Mouse (Mus musculus): ENCODE results near the gene Map3k11. TPM values are rescaled to one million over a fixed set of nuclear protein-coding genes. Genes with fewer than 3 reads are reported as not detected.
"Not testable (repeated sequence)": the region's sequence is repeated elsewhere in the genome, so short reads cannot be mapped to it uniquely, and the experiment has no call there.

The Map3k11 gene
- polyA plus RNA-seq, 1 experiment from 2014 or later, result 25.7 TPM

DNA sequence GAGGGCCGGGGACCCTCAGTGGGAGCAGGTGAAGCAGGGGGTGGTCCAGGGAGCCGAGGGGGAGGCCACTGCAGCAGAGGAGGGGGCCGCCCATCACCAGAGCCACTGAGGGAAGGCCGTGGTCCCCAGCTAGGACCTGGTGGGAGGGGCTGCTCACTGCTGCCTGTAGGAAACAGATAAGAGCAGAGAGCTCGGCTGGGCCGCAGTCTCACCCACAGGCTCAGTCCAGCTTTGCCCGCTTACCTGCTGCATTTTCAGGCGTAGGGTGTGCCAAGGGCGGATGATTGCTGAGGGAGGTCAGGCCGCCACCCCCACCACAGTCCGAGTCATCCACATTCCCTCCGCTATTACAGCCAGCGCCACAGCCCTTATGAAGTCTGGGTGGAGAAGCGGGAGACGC, 23.1 kb upstream of the Map3k11 start:
- DNase-seq (ENCODE audit: low spot score), result no peak

DNA sequence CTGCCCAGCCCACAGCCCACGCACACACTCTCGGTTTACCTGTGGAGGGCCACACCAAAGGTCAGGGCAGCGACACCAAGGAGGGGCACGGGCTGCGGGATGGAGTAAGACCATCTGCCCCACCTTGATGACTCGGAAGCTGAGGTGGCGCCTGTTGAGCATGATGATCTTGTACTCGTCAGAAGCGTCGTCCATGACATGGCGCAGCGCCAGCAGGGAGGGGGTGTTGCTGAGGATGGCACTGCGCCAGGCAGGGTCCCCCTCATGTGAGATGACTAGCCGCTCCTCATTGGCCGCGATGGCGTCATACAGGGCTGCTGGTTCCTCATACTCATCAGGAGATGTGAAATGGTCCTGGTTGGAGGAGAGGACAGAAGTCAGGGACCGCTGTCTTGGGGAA, 22.2 kb upstream of the Map3k11 start:
- DNase-seq (ENCODE audit: low spot score), result no peak

DNA sequence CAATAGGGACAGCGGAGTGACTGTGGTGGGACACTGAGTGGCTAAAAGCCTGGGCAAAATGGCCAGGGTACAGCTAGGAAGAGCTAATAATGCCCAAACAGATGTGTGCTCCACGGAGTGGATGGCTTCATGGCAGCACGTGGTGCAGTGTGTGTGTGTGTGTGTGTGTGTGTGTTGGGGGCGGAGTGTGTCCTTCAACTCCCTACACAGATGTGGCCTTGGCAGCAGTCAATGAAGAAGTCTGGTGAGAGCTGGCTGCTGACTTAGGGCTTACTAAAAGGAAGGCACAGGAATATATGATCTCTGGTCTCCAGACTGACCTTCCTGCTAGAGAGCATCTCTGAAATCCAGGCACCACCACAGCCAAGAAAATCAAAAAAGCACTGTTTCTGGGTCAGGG, 20.2 kb upstream of the Map3k11 start:
- no peak for DNase-seq (ENCODE audit: low spot score)

DNA sequence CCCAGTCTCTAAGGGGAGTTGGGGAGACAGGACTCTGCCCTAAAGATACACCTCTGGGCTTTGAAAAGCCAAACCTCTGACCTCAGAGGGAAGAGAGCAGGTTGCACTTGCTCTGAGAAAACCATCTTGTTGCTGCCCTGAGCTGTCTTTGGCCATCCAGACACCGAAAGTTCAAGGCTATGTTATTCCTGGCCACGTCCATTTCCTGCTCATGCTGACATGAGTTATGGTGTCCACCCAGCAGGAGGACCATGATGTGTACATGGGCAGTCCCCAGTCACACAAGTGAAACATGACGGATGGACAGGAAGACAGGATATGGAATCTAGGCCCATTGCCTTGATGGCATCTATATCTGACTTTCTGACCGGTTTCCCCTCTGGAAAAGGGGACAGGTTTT, 8.1 kb upstream of the Map3k11 start:
- DNase-seq (ENCODE audit: low spot score), result no peak

DNA sequence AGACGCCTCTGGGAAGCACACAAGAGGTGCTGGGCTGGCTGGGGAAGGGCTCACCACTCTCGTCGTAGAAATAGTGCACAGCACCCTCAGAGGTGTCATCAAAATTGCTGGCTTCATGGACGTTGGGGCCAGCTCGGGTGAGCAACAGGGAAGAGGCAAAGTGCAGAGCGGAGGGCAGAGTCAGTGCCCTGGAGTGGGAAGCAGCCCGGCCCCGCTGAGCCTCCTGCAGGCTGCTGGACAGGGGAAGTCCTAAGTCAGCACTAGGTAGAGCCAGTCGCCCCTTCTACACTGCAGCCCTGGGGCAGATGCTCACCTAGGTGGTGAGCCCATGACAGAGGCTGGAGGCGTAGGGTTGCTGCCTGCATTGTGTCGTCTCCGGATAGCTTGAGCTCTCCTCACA, 4.3 kb upstream of the Map3k11 start:
- DNase-seq (ENCODE audit: low spot score), result no peak

DNA sequence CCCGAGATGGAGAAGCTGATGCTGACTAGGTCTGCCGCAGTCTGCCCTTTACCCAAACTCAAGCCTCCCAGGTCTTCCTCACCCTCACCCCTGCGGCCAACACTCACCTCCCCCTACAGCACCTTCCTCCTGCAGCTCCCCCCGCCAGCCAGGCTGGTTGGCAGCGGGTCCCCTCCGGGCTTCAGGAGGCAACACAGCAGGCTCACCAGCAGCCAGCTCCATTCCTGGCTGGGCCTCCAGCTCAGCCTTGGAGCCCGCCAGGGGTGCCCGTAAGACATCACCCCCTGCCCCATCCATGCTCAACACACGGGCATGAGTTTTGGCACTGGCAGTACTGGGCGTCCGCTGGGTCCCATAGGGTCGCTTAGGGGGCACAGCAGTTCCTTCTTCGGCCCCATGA, 3.6 kb upstream of the Map3k11 start:
- no peak for DNase-seq (ENCODE audit: low spot score)

DNA sequence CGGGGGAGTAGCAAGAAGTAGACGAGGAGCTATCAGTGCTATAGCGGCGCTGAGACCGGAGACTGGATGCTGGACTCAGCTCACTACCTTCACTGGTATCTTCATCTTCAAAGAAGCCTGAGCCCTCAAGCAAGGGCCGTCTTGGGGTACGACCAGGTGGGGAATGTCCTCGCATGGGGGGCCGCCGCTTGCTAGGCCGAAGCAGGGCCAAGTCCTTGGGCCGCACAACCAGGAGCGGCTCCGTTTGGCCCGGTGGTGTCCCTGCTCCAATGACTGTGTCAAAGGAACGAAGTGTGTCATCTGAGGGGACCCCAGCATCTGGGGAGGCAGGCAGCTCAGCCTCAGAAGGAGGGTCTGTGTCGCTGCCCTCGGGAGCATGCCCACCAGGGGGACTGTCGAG, 3.1 kb upstream of the Map3k11 start:
- no peak for DNase-seq (ENCODE audit: low spot score)

DNA sequence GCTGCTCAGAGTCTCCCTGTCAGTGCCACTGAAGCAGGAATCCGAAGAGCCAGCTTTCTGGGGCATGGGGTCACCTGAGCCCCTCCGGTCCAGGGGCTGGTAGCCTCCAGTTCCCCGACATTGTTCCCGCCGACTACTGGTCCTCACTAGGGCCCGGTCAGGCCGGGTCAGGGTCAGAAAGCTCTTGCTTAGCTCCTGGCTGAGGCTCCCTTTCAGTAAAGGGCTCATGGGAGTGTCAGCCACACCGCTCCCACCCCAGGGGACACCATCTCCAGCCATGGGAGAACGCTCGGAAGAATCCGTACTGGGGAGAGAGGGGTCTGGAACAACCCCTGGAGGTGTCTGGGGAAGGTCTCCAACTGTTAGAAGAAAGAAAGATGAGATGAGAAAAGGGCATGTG, 2.7 kb upstream of the Map3k11 start:
- DNase-seq (ENCODE audit: low spot score), result no peak

DNA sequence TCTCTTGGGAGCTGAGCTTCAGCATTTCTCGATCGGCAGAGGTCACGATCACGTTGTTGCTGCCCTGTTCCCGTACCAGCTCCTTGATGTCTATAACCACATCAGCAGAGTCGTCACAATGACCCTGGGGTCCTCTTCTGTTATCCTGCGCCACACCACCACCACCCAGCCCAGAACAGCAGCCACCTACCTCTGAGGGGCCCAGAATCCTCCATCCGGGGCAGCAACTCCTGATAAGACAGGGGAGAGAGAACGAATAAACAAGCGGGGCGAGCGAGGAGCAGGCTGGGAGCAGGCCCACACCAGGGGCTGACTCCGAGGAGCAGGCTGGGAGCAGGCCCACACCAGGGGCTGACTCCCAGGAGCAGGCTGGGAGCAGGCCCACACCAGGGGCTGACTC, 2.1 kb upstream of the Map3k11 start:
- DNase-seq (ENCODE audit: low spot score), result no peak

DNA sequence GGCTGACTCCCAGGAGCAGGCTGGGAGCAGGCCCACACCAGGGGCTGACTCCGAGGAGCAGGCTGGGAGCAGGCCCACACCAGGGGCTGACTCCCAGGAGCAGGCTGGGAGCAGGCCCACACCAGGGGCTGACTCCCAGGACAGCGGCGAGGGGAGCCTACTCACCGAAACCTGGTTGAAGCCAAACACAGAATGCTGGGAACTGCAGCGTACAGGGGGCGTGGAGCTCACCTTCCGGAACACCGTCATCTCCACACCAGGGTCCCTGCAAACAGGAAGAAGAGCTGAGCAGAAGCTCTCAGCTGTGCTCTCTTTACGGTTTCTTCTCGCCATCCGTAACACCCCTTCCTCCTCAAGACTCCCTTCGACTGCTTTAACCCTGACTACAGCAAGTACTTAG, 1.6 kb upstream of the Map3k11 start:
- DNase-seq (ENCODE audit: low spot score), result not testable (repeated sequence)

DNA sequence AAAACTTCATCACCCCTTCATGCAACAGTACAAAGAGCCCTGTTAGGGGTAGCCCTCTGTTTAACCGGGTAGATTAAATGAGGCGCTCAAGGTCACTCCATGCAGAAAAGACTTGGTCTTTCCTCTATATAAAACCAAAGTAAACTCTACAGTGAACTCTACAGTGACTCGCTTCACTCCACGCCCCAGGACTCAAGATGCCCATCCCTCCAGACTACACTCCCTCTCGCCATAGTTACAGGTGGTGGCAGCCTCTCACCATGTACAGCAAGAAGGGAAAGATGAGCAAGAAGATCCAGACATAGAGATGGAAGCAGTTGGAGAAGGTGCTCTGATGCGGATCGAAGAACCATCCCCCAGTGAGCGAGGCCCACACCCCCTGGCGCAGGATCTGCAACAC, 804 bp upstream of the Map3k11 start:
- DNase-seq (ENCODE audit: low spot score), result no peak

DNA sequence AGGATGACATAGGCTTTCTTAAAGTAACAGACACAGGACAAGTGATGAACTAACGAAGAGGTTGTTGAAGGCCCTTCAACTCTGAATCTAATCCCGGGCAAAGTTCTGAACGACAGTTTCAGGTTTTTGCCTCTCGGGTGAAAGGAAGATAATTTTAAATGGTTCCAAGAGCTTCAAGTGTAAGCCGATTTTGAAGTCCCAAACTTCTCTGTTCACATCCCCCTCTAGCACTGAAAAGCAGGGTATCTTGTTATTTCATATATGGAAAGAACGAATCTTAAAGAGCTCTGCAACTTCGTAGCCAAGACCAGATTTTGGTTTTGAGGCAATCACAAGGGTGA, 516 bp downstream of the Map3k11 start:
- DNase-seq (ENCODE audit: low spot score), result no peak

DNA sequence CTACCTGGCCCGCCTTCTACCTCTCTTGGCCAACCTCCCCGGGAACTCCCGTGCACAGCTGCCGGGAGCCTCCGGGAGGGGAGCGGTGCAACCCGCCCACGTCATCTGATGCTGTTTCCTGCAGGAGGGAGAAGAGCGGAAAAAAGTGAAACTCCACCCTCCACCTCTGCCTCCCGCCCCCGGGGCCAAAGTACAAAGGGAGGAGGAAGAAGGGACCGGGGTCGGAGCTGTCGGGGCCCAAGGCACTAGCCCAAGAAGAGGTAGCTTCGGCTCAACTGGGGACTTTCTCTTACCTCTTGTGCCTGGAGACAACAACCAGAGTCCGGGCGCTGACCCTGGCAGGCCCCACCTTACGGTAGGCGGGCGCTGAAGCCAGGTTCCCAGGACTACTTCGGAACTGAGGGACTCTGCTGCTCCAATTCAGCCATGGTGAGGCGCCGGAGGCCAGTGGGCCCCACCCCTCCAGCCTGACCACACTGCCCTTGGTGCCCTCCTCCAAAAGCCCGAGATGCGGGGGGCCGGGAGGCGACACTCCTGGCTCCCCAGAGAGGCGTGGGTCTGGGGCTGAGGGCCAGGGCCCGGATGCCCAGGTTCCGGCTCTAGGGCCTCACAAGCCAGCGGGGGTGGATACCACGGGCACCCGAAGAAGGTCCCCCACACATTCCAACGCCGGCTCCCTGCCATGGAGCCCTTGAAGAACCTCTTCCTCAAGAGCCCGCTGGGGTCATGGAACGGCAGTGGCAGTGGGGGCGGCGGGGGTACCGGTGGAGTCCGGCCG, 1.2 kb downstream of the Map3k11 start:
- DNase-seq (ENCODE audit: low spot score), result peak; percentile 91

DNA sequence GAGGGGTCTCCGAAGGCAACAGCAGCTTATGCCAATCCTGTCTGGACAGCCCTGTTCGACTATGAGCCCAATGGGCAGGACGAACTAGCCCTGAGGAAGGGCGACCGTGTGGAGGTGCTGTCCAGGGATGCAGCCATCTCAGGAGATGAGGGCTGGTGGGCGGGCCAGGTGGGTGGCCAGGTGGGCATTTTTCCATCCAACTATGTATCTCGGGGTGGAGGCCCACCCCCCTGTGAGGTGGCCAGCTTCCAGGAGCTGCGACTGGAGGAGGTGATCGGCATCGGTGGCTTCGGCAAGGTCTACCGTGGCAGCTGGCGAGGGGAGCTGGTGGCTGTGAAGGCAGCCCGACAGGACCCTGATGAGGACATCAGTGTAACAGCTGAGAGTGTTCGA, 1.8 kb downstream of the Map3k11 start:
- no peak for DNase-seq (ENCODE audit: low spot score)

DNA sequence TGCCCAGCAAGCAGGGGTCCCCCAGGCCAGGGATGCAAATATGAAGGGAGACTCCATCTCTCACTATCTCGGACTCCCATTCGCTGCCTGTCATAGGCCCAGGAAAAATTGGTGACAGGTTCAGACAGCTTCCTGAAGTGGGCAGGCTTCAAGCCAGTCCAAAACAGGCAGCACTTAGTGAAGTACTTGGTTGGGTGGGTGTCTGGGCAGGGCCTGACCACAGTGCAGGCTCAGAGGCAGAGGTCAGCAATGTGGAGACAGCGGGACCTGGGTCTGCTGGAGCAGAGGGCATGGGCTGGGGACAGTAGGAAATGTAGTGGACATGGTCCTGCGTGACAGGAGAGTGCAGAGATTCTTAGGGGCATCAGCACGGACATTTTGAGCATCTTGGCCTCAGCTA, 3.1 kb downstream of the Map3k11 start:
- DNase-seq (ENCODE audit: low spot score), result no peak

DNA sequence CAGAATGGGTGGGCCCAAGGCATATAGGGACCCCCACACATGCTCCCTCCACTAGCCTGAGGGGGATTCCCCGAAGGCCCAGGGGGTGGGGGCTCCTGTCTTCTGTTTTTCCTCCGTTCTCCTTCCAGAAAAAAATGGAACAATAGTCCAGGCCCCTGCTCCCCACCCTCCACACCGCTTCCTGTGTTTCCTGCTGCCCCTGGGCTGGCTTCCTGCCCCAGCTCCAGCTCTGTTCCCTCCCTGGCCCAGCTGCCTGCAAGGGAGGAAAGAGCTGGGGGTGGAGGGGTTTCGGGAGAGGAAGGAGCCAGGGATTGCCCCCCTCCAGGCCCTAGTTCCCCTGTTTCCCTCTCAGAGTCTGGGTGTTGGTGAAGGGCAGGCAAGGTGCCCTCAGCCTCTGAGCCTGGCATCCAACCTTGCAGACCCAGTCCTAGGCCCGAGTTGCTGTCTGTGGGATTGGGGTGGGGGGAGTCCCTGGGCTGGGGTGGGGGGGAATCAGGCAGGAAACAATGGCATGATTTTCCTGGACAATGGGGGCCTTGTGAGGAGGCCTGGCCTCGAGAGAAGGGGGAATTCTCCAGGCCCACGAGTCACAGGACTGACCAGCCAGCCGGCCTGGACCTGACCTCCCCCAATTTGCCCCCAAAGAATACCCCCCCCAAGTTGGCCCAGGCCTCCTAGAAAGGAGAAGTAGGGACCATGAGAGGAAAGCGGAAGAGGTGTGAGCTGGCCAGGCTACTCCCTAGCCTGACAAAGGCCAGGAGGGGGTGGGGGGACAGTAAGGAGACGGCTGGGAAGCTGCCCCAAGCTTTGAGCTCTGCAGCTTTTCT, 3.8 kb downstream of the Map3k11 start:
- DNase-seq (ENCODE audit: low spot score), result no peak

DNA sequence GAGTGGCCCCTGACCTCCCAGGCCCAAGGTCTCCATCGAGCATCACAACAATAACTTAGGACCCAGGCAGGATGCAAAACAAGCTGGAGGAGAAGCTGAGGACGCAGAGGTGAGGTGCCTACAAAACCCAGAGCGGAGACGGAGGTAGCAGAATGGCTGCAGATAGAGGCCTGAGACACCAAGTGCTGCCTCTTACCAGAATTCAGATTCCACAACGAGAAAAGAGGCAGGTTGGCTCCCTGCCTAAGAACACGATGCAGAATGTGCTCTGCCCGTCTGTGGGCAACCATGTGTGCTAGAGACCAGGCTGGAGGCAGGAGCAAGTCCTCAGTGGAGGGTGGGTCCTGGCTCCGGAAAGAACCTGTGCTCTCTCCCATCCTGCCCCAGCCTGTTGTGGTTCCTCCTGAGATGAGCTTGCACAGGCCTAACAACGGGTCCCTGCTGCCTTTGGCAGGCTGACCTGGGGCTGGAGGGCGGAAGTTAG, 4.4 kb downstream of the Map3k11 start:
- DNase-seq (ENCODE audit: low spot score), result no peak

DNA sequence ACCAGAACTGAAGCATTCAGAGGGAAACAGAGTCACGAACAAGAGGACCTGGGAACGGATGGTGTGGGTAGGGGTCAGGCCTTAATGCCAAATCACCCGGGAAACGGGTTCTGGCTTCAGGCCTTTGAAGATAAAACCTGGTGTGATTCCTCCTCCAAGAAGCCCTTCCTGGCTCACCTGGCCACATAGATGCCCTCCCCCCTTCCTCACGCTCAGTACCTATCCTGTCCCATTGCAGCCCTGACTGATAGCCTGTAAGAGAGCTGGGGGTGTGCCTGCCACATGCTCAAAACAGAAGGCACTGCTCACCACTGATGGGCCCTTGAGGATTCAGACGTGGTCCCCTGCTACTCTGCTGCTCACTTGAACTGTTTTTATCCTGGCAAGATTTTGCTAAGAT, 5.3 kb downstream of the Map3k11 start:
- DNase-seq (ENCODE audit: low spot score), result no peak

DNA sequence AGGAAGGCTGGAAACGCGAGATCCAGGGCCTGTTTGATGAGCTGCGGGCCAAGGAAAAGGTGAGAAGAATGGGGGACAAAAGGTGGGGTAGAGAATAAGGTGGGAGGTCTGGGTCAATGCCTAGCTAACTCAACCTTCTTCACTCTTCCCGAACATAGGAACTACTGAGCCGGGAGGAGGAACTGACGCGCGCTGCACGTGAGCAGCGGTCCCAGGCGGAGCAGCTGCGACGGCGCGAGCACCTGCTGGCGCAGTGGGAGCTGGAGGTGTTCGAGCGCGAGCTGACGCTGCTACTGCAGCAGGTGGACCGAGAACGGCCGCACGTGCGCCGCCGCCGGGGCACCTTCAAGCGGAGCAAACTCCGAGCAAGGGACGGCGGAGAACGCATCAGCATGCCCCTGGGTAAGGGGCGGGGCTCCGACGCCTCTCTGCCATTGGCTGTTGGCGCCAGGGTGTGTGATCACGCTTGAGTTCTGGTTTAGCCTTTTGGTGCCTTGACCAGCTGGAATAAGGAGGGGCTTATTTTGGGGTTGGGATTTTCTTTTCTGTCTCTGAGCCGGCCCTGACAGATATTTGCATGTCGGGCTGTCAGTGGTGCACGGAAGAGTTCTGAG, 7.4 kb downstream of the Map3k11 start:
- DNase-seq (ENCODE audit: low spot score), result no peak

DNA sequence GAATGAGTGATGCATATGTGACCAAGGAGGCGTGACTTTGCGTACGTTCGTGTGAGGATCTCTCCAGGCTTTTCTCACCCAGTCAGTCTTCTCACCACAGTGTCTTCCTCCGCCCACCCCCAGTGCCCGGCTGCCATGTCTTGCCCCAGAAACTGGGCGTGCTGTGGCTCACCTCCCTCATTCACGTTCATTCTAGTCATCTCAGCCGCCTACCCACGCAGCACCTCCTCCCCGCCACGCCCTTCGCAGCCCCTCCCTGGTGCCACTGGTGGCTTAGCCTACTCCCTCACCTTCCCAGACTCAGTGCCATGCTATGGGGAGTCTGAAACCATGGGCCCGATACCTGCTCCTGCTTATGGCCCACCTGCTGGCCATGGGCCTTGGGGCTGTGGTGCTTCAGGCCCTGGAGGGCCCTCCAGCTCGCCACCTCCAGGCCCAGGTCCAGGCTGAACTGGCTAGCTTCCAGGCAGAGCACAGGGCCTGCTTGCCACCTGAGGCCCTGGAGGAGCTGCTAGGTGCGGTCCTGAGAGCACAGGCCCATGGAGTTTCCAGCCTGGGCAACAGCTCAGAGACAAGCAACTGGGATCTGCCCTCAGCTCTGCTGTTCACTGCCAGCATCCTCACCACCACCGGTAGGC, 15.7 kb downstream of the Map3k11 start, which contains the start of gene Kcnk7:
Gene Kcnk7 (plus strand): TSS at position 205 of the 638 bp plus-strand sequence.
- DNase-seq (ENCODE audit: low spot score), result no peak

DNA sequence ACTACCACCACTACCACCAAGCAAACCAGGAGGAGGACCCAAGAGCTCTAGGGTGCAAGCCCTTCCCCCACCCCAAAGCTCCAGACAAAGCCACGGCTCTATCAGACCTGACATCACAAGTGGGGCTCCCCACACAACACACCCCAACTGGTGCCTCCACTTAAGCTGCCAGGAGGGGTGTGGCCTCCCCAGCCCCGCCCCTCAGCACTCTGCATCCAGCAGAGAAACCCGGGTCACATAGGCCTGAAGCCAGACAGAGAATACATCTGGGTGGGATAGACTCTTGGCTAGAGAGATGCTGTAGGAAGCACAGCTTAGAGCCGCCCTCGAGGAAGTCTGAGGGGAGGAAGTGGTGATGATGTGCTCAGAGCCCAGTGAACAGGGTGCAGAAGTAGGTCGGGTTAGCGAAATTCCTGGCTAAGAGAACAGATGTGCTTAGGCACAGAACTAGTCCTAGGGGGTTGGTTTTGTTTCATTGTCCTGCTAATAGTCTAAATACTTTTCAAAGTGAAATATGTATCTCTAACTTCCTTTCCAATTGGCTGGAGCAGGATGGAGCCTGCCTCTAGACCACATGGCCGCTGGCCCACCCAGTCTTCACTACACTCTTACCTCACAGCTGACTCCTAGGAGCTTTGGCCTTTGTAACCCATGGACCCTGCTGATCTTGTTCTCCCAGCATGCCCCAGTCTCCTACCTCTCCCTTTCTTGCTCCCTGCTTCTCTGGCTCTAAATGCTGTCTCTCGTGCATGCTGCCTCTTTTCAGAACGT, 16.4 kb downstream of the Map3k11 start:
- DNase-seq (ENCODE audit: low spot score), result peak; percentile 74

All from thymus, postnatal 0 days (tissue).